Mouse (Mus musculus): ENCODE data around the gene Gja3. TPM values are rescaled to one million over a fixed set of nuclear protein-coding genes. Genes with fewer than 3 reads are reported as not detected.

Gene Gja3
- polyA plus RNA-seq, 2 experiments, result not detected

- Histone ChIP-seq H3K4me2 (ENCODE audit: low read depth) (no peak overlapping the region), H3K36me3 (replicated peaks; ENCODE audit: control insufficient read depth, insufficient read depth, low read depth) (no peaks in the 10 kb centered on the region), H3K4me3 (ENCODE audit: insufficient read depth in 1 of 2, low read depth in 2 of 2, low read length in 2 of 2) (no peak overlapping the region), H3K27ac (no peak overlapping the region), H3K4me1 (replicated peaks; ENCODE audit: control insufficient read depth in 2 of 2, insufficient read depth in 2 of 2, low read length in 1 of 2) (peaks cover 0 to 17% of the 10 kb centered on the region in 2 experiments; a peak in 2 of 4 replicates), H3K27me3 (ENCODE audit: control insufficient read depth, insufficient read depth, low read length) (no peaks in the 10 kb centered on the region), H3K9ac (replicated peaks) (no peak overlapping the region), H3K9me3 (ENCODE audit: control insufficient read depth, low read length) (no peaks in the 10 kb centered on the region)
- no peak for DNase-seq (ENCODE audit: low read depth in 3 of 3, low spot score in 3 of 3)
- TF ChIP-seq CTCF (IDR thresholded peaks at IDR 0.05; ENCODE audit: low read depth) (peak; percentile 69), EP300 (IDR thresholded peaks at IDR 0.05; ENCODE audit: low read depth) (no peak)
- ATAC-seq (ENCODE audit: insufficient read depth), result no peak
- 4% methylated on average over 8 of the region's 8 CpGs for WGBS (ENCODE audit: insufficient replicate concordance)
Measured at GRCm38 (mm10) chr14:57093029-57093428, 35.1 kb upstream of the Gja3 start.

- no peak overlapping the region for H3K4me3 ChIP-seq (ENCODE audit: insufficient read depth in 1 of 2, low read depth in 2 of 2, low read length in 2 of 2)
- ATAC-seq (ENCODE audit: insufficient read depth) (0 out of 2 replicates have a peak, but pooled peaks have one; percentile 52), DNase-seq (ENCODE audit: low read depth in 3 of 3, low spot score in 3 of 3) (no peak)
- H3K9ac ChIP-seq (replicated peaks), result no peak overlapping the region
- H3K4me2 ChIP-seq (ENCODE audit: low read depth), result no peak overlapping the region
- peak overlapping the region; percentile 39; the same call in 1 of the 2 replicates for H3K27ac ChIP-seq
- no peaks in the 10 kb centered on the region for H3K27me3 ChIP-seq (ENCODE audit: control insufficient read depth, insufficient read depth, low read length)
- WGBS (ENCODE audit: insufficient replicate concordance), result 32% methylated on average over 2 of the region's 2 CpGs
- no peaks in the 10 kb centered on the region for H3K36me3 ChIP-seq (replicated peaks; ENCODE audit: control insufficient read depth, insufficient read depth, low read depth)
- peaks cover 0 to 10% of the 10 kb centered on the region in 2 experiments; a peak in 2 of 4 replicates for H3K4me1 ChIP-seq (replicated peaks; ENCODE audit: control insufficient read depth in 2 of 2, insufficient read depth in 2 of 2, low read length in 1 of 2)
- no peak for TF ChIP-seq EP300 (IDR thresholded peaks at IDR 0.05; ENCODE audit: low read depth)
- no peak for TF ChIP-seq CTCF (IDR thresholded peaks at IDR 0.05; ENCODE audit: low read depth)
- H3K9me3 ChIP-seq (ENCODE audit: control insufficient read depth, low read length), result no peaks in the 10 kb centered on the region
Measured at GRCm38 (mm10) chr14:57090001-57090400, 32.1 kb upstream of the Gja3 start.

- ATAC-seq (ENCODE audit: insufficient read depth) (peak; percentile 82), DNase-seq (ENCODE audit: low read depth in 3 of 3, low spot score in 3 of 3) (no peak)
- Histone ChIP-seq H3K9ac (replicated peaks) (no peak overlapping the region), H3K27ac (peak overlapping the region; percentile 39; the same call in 1 of the 2 replicates), H3K36me3 (replicated peaks; ENCODE audit: control insufficient read depth, insufficient read depth, low read depth) (no peaks in the 10 kb centered on the region), H3K27me3 (ENCODE audit: control insufficient read depth, insufficient read depth, low read length) (no peaks in the 10 kb centered on the region), H3K4me3 (ENCODE audit: insufficient read depth in 1 of 2, low read depth in 2 of 2, low read length in 2 of 2) (no peak overlapping the region), H3K4me2 (ENCODE audit: low read depth) (peak overlapping the region; percentile 15; the same call in 1 of the 2 replicates), H3K9me3 (ENCODE audit: control insufficient read depth, low read length) (no peaks in the 10 kb centered on the region), H3K4me1 (replicated peaks; ENCODE audit: control insufficient read depth in 2 of 2, insufficient read depth in 2 of 2, low read length in 1 of 2) (peaks cover 0 to 10% of the 10 kb centered on the region in 2 experiments; a peak in 2 of 4 replicates)
- WGBS (ENCODE audit: insufficient replicate concordance), result 57% methylated on average over 7 of the region's 7 CpGs
- no peak for TF ChIP-seq EP300 (IDR thresholded peaks at IDR 0.05; ENCODE audit: low read depth)
- TF ChIP-seq CTCF (IDR thresholded peaks at IDR 0.05; ENCODE audit: low read depth), result no peak
Measured at GRCm38 (mm10) chr14:57089107-57089506, 31.2 kb upstream of the Gja3 start.

GRCm38 (mm10) chr14:57084180-57084668, 26.3 kb upstream of the Gja3 start:
- no peak overlapping the region for H3K9ac ChIP-seq (replicated peaks)
- H3K27me3 ChIP-seq (ENCODE audit: control insufficient read depth, insufficient read depth, low read length), result no peaks in the 10 kb centered on the region
- no peak overlapping the region for H3K4me3 ChIP-seq (ENCODE audit: insufficient read depth in 1 of 2, low read depth in 2 of 2, low read length in 2 of 2)
- no peaks in the 10 kb centered on the region for H3K9me3 ChIP-seq (ENCODE audit: control insufficient read depth, low read length)
- ATAC-seq (ENCODE audit: insufficient read depth) (no peak), DNase-seq (ENCODE audit: low read depth in 3 of 3, low spot score in 3 of 3) (no peak)
- peaks cover 0 to 4% of the 10 kb centered on the region in 2 experiments; a peak in 1 of 4 replicates for H3K4me1 ChIP-seq (replicated peaks; ENCODE audit: control insufficient read depth in 2 of 2, insufficient read depth in 2 of 2, low read length in 1 of 2)
- no peaks in the 10 kb centered on the region for H3K36me3 ChIP-seq (replicated peaks; ENCODE audit: control insufficient read depth, insufficient read depth, low read depth)
- H3K27ac ChIP-seq, result no peak overlapping the region
- no peak overlapping the region for H3K4me2 ChIP-seq (ENCODE audit: low read depth)
- TF ChIP-seq CTCF (IDR thresholded peaks at IDR 0.05; ENCODE audit: low read depth), result no peak
- TF ChIP-seq EP300 (IDR thresholded peaks at IDR 0.05; ENCODE audit: low read depth), result no peak
- 38% methylated on average over 11 of the region's 11 CpGs for WGBS (ENCODE audit: insufficient replicate concordance)

GRCm38 (mm10) chr14:57082863-57083262, 25.0 kb upstream of the Gja3 start:
- Histone ChIP-seq H3K9ac (replicated peaks) (no peak overlapping the region), H3K36me3 (replicated peaks; ENCODE audit: control insufficient read depth, insufficient read depth, low read depth) (no peaks in the 10 kb centered on the region), H3K27ac (no peak overlapping the region), H3K4me2 (ENCODE audit: low read depth) (no peak overlapping the region), H3K27me3 (ENCODE audit: control insufficient read depth, insufficient read depth, low read length) (no peaks in the 10 kb centered on the region), H3K4me1 (replicated peaks; ENCODE audit: control insufficient read depth in 2 of 2, insufficient read depth in 2 of 2, low read length in 1 of 2) (no peaks in the 10 kb centered on the region), H3K9me3 (ENCODE audit: control insufficient read depth, low read length) (no peaks in the 10 kb centered on the region), H3K4me3 (ENCODE audit: insufficient read depth in 1 of 2, low read depth in 2 of 2, low read length in 2 of 2) (no peak overlapping the region)
- DNase-seq (ENCODE audit: low read depth in 3 of 3, low spot score in 3 of 3) (no peak), ATAC-seq (ENCODE audit: insufficient read depth) (no peak)
- TF ChIP-seq CTCF (IDR thresholded peaks at IDR 0.05; ENCODE audit: low read depth) (no peak), EP300 (IDR thresholded peaks at IDR 0.05; ENCODE audit: low read depth) (no peak)
- WGBS (ENCODE audit: insufficient replicate concordance), result 86% methylated on average over 1 of the region's 1 CpGs
